Mouse (Mus musculus) lung, postnatal 0 days (tissue): Measurements from ENCODE around the gene Tia1. TPM values are rescaled to one million over a fixed set of nuclear protein-coding genes. Genes with fewer than 3 reads are reported as not detected.

Experiments
- ATAC-seq: fragments of 200-750 bp; cut with Nextera tagmentation; 2 replicates; pipeline ENCODE4 v1.8.0; 2017; ENCODE audit warnings: moderate library complexity
- DNase-seq: peaks from one replicate; pipeline ENCODE4 v3.0.0-alpha.2; 2016; ENCODE audit warnings: low spot score
- H3K27ac ChIP-seq: fragments of 300-500 bp; sonication (generic); 2 replicates; pipeline ENCODE4 v1.5.1; 2014; ENCODE audit warnings: antibody characterized with exemption, mild to moderate bottlenecking, low read length, mixed read lengths
- H3K27me3 ChIP-seq: fragments of 300-500 bp; sonication (generic); replicated peaks from 2 replicates; pipeline ENCODE4 v1.6.1; 2014; ENCODE audit warnings: low read length, mixed read lengths; ENCODE audit not compliant: insufficient read depth
- H3K36me3 ChIP-seq: fragments of 300-500 bp; sonication (generic); 2 replicates; pipeline ENCODE4 v1.6.1; 2014; ENCODE audit warnings: low read length, mixed read lengths; ENCODE audit not compliant: insufficient read depth
- H3K4me1 ChIP-seq: fragments of 300-500 bp; sonication (generic); 2 replicates; pipeline ENCODE4 v1.6.1; 2014; ENCODE audit warnings: antibody characterized with exemption, low read depth, low read length, mixed read lengths; ENCODE audit not compliant: insufficient read depth
- H3K4me2 ChIP-seq: fragments of 300-500 bp; sonication (generic); replicated peaks from 2 replicates; pipeline ENCODE4 v1.6.1; 2014; ENCODE audit warnings: low read depth, mild to moderate bottlenecking, low read length, moderate library complexity, mixed read lengths
- H3K4me3 ChIP-seq: fragments of 300-500 bp; sonication (generic); 2 replicates; pipeline ENCODE4 v1.5.1; 2014; ENCODE audit warnings: low read depth, low read length
- H3K9ac ChIP-seq: fragments of 300-500 bp; sonication (generic); replicated peaks from 2 replicates; pipeline ENCODE4 v1.6.1; 2014; ENCODE audit warnings: low read depth, mild to moderate bottlenecking
- H3K9me3 ChIP-seq: fragments of 300-500 bp; sonication (generic); 2 replicates; pipeline ENCODE4 v1.6.1; 2016; ENCODE audit warnings: low read length, mixed read lengths
- CTCF ChIP-seq: IDR thresholded peaks from 2 replicates; pipeline ENCODE4 v1.5.1; 2016; ENCODE audit warnings: antibody characterized with exemption, mild to moderate bottlenecking
- EP300 ChIP-seq: IDR thresholded peaks from 2 replicates; pipeline ENCODE4 v1.6.1; 2016; ENCODE audit warnings: antibody characterized with exemption, mild to moderate bottlenecking, control low read depth
- WGBS: fragments of 180-500 bp; shearing (Covaris S2); extraction: QIAGEN DNeasy Blood & Tissue Kit; methylation state at CpG from one replicate; pipeline ENCODE4 v1.1.7; 2014; 5-methylcytosine and 5-hydroxymethylcytosine counted together
- polyA plus RNA-seq: library from polyadenylated mRNA; unstranded; fragments of >200 nt; fragmentation: Nextera tagmentation; extraction: Ambion mirVana; gene quantifications from 2 replicates; pipeline ENCODE4 v1.2.1, GENCODE M21; 2015

The Tia1 gene
- polyA plus RNA-seq, 1 experiment from 2014 or later, result 59.1 TPM

DNA sequence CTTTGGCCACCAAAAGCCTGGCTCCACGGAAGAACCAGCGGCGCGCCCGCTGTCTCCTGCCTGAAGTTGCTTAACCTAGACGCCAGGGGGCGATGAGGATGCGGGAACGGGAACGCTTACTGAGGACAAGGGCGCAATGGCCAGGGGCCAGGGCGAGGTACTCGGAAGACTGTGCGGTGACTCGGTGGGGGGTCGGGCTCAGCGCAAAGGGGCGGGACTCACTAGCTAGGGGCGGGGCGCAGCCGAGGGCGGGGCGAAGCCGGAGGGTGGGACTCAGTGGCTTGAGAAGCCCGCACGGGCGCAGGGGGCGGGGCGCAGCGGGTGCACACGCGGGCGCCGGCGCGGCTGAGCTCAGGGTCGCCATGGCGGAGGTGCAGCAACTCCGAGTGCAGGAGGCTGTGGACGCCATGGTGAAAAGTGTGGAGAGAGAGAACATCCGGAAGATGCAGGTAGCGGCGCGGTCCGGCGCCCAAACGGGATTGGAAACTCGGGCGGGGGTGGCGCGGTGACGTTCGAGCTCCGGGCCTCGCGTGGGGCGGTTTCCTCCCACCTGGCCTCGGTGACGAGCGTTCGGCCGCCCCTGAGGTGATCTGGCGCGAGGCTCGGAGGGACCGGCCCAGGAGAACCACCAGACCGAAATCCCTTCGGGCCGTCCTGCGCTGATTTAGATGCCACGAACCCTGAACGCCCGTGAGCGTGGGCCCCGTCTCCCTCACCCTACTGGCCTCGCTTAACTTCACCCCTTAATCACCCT, 38.5 kb upstream of the Tia1 start, which contains the start of gene Fam136a:
Gene Fam136a (plus strand): TSS at position 276 of the 754 bp plus-strand sequence.
- Histone ChIP-seq H3K4me1 (peaks cover under 1% of the 10 kb centered on the region; the same call in 1 of the 2 replicates), H3K4me2 (peak within 1 kb of the TSS; percentile 91), H3K9ac (peak within 1 kb of the TSS; percentile 75), H3K4me3 (peak within 1 kb of the TSS; percentile 67), H3K9me3 (no peaks in the 10 kb centered on the region), H3K27me3 (no peaks in the 10 kb centered on the region), H3K27ac (peak within 1 kb of the TSS; percentile 82), H3K36me3 (no peaks in the 10 kb centered on the region)
- ATAC-seq (peak; percentile 97), DNase-seq (peak; percentile 98)
- TF ChIP-seq CTCF (peak; percentile 96), EP300 (no peak)
- WGBS, result 2% methylated on average over 46 of the region's 76 CpGs

DNA sequence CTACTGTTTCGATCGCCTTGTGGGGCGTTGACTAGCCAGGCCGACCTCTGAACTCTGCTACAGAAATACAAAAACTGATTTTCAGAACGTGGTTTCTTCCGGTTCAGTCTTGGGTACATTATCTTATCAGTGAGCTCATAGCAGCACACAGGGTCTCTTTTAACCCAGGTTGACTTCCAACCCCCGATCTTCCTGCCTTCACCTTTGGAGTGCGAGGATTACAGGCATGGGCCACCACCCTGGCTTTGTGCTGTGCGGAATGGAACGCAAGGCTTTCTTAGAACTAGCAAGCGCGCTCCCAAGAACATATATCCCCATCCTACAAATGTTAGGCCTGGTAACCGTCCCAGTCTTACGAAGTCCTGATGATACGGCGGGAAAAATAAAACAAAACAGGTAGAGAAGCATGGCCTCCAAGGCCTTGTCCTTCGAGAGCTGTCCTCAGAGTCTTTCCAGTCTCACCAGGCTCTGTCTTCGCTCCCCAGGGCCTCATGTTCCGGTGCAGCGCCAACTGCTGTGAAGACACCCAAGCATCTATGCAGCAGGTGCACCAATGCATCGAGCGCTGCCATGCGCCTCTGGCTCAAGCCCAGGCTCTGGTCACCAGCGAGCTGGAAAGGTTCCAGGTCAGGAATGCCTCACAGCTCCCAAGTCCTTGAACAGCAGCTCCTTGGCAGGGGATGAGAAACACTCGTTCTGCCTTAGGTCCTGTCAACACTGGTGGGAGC, 37.7 kb upstream of the Tia1 start:
- Histone ChIP-seq H3K9me3 (no peaks in the 10 kb centered on the region), H3K4me2 (peak overlapping the region; percentile 91), H3K27me3 (no peaks in the 10 kb centered on the region), H3K9ac (peak overlapping the region; percentile 75), H3K4me1 (peaks cover 3% of the 10 kb centered on the region; the same call in 1 of the 2 replicates), H3K36me3 (no peaks in the 10 kb centered on the region), H3K27ac (peak overlapping the region; percentile 82), H3K4me3 (peak overlapping the region; percentile 67)
- no peak for ATAC-seq
- WGBS, result 24% methylated on average over 25 of the region's 25 CpGs
- DNase-seq, result peak; percentile 76
- TF ChIP-seq CTCF, result no peak
- TF ChIP-seq EP300, result no peak

DNA sequence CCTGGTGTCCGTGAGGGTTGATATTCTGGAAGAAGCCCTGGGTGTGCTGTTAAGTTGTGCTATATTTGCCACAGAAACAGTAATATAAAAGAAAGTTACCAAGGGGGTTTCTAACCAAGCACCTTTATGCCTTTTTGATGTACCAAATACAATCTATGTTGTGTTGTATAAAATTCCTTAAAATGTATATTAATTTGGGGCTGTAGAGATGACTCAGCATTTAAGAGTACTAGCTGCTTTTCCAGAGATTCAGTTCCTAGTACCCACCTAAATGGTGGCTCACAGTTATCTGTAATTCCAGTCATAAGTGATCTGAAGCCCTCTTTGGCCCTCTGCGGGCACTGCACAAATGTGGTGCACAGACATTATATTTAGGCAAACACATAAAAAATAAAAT, 37.2 kb upstream of the Tia1 start:
- H3K9ac ChIP-seq, result no peak overlapping the region
- H3K4me3 ChIP-seq, result no peak overlapping the region
- TF ChIP-seq CTCF (no peak), EP300 (no peak)
- H3K27ac ChIP-seq, result no peak overlapping the region
- H3K9me3 ChIP-seq, result no peaks in the 10 kb centered on the region
- H3K4me1 ChIP-seq, result peaks cover 3% of the 10 kb centered on the region; the same call in 1 of the 2 replicates
- H3K4me2 ChIP-seq, result no peak overlapping the region
- no peaks in the 10 kb centered on the region for H3K27me3 ChIP-seq
- no peak for ATAC-seq
- no peaks in the 10 kb centered on the region for H3K36me3 ChIP-seq
- no peak for DNase-seq
- 40% methylated on average over 2 of the region's 2 CpGs for WGBS

DNA sequence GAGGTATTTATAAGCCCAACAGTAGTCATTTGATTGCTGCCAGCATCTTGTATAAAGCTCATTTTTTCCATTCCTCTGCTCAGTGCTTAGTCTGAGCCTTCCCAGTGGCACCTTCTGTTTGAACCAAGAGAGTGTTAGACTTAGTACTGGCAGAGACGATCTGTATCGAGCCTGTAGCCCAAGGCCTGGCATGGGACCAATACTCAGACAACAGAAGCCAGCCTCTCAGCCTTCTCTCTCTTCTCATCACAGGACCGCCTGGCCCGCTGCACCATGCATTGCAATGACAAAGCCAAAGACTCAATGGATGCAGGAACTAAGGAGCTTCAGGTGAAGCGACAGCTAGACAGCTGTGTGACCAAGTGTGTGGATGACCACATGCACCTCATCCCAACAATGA, 35.5 kb upstream of the Tia1 start:
- no peak overlapping the region for H3K4me2 ChIP-seq
- no peaks in the 10 kb centered on the region for H3K9me3 ChIP-seq
- ATAC-seq, result no peak
- H3K4me1 ChIP-seq, result peaks cover 3% of the 10 kb centered on the region; the same call in 1 of the 2 replicates
- WGBS, result 93% methylated on average over 5 of the region's 5 CpGs
- no peak overlapping the region for H3K9ac ChIP-seq
- TF ChIP-seq CTCF (no peak), EP300 (no peak)
- no peak overlapping the region for H3K4me3 ChIP-seq
- H3K27ac ChIP-seq, result no peak overlapping the region
- DNase-seq, result no peak
- H3K36me3 ChIP-seq, result no peaks in the 10 kb centered on the region
- H3K27me3 ChIP-seq, result no peaks in the 10 kb centered on the region

DNA sequence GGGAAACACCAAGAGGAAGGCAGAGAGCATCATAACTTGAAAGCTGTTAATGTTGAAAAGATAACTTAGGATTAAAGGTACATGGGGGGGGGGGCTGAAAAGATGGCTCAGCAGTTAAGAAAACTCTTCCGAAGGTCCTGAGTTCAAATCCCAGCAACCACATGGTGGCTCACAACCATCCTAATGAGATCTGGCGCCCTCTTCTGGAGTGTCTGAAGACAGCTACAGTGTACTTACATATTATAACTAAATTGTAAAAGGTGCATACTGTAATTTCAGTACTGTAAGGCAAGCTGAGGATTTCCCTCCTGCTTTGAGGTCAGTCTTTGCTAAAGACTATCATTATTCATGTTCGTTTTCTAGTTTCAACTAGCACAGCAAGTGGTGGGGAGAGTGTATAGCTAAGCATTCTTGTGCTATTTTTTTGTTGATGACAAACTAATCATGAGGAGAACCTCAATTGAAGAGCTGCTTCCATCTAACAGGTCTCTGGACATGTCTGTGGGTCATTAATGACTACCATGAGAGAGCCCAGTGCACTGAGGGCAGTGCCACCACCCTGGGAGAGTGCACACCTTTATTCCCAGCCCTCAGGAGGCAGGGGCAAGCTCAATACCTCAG, 33.8 kb upstream of the Tia1 start:
- Histone ChIP-seq H3K9ac (no peak overlapping the region), H3K36me3 (no peaks in the 10 kb centered on the region), H3K4me1 (peaks cover 3% of the 10 kb centered on the region; the same call in 1 of the 2 replicates), H3K4me3 (no peak overlapping the region), H3K27ac (0 out of 2 replicates have a peak overlapping the region, but pooled peaks have one; percentile 69), H3K9me3 (no peaks in the 10 kb centered on the region), H3K4me2 (0 out of 2 replicates have a peak overlapping the region, but pooled peaks have one; percentile 78), H3K27me3 (no peaks in the 10 kb centered on the region)
- 67% methylated on average over 3 of the region's 3 CpGs for WGBS
- DNase-seq (no peak), ATAC-seq (no peak)
- TF ChIP-seq CTCF (peak; percentile 52), EP300 (no peak)

DNA sequence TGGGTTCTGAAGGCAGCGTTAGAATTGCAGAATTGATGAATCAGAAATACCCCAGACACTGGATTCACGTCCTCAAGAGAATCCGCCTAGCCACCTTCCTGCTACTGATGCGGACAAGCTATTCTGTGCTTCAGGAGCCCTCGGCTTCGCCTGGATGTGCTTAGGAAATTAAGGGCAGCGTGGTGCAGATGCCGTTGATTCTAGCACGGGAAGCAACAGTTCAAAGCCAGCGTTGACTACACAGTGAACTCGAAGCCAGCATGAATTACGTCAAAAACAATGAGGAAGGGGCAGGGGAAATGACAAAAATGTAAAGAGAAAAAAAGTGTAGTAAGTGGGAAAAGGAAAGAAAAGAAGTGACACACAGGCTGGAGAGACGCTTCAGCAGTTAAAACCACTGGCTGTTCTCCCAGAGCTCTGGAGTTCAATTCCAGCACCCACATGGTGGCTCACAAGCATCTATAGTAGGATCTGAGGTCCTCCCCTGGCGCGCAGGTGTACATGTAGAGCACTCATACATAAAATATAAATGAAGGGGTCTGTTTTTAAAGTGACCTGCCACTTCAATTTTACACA, 33.2 kb upstream of the Tia1 start, which contains the start of gene Snrpg:
Gene Snrpg (plus strand): TSS at position 541 of the 576 bp plus-strand sequence.
- ATAC-seq (peak; percentile 16), DNase-seq (peak; percentile 17)
- peak within 1 kb of the TSS; percentile 69 for H3K27ac ChIP-seq
- TF ChIP-seq EP300 (no peak; the same call in 1 of the 2 replicates), CTCF (no peak)
- H3K27me3 ChIP-seq, result no peaks in the 10 kb centered on the region
- H3K36me3 ChIP-seq, result no peaks in the 10 kb centered on the region
- H3K9ac ChIP-seq, result peak within 1 kb of the TSS; percentile 92
- no peaks in the 10 kb centered on the region for H3K9me3 ChIP-seq
- peak within 1 kb of the TSS; percentile 79 for H3K4me3 ChIP-seq
- WGBS, result 15% methylated on average over 15 of the region's 15 CpGs
- peaks cover 3% of the 10 kb centered on the region; the same call in 1 of the 2 replicates for H3K4me1 ChIP-seq
- H3K4me2 ChIP-seq, result peak within 1 kb of the TSS; percentile 78
